In genomic region chr7:109900921-109901320, GRCm38 (mm10) we compare ENCODE assay signal across 30 mouse cellular contexts. TPM values are rescaled to one million over a fixed set of nuclear protein-coding genes. Genes with fewer than 3 reads are reported as not detected.
DNase-seq lines count a peak whose midpoint lies in the region; ATAC-seq and TF ChIP-seq lines count a peak whose summit lies in the region.
"Had no signal": no experiment of that assay in that cellular context is flagged by ENCODE, and none has a peak within 500 bp of the region (broad histone marks: within the 10 kb centered on the region; RNA-seq: fewer than 3 reads in every experiment).

No protein-coding gene starts in this region.

- WGBS in spleen, adult 2 months = 29% methylated on average over 9 of the region's 9 CpGs

- DNase-seq in spleen, adult 2 months (ENCODE audit: low read depth in 1 of 2, low spot score in 2 of 2) = peak; percentile 35 to 74
- DNase-seq in spleen, adult 12 weeks (ENCODE audit: low spot score) = no peak
- DNase-seq in naive thymus-derived CD4-positive, alpha-beta T cell, adult 2 months (ENCODE audit: low read depth) = peak; percentile 18
- DNase-seq in kidney, adult 9 months = no peak
- no peak for DNase-seq in MN1 (ENCODE audit: low spot score)
- DNase-seq in layer of hippocampus, postnatal 25 days (ENCODE audit: extremely low spot score in 1 of 2, low spot score in 1 of 2) = no peak
- DNase-seq: adrenal gland, adult 8-10 months; cerebellum, adult 11 months; cerebellum, adult 9-10 months; cerebellum, postnatal 36 days; gastrocnemius, postnatal 14 days; heart, adult 11 months; heart, postnatal 36 days; kidney, postnatal 36 days; right cerebral cortex, adult 18-20 months; right cerebral cortex, postnatal 4 days; thymus, adult 2 months; thymus, postnatal 4 days had no signal

- 0 out of 2 replicates have a peak overlapping the region, but pooled peaks have one; percentile 6 for H3K27ac ChIP-seq in spleen, adult 2 months (ENCODE audit: insufficient read depth, low read length)
- H3K27ac ChIP-seq: forebrain, embryonic 13.5 days; heart, embryonic 10.5 days; heart, embryonic 15.5 days; hindbrain, embryonic 13.5 days; layer of hippocampus, adult 2 months; limb, embryonic 13.5 days; lung, embryonic 15.5 days; midbrain, embryonic 13.5 days had no signal

- TF ChIP-seq POLR2A in spleen, adult 2 months (IDR thresholded peaks at IDR 0.05; ENCODE audit: low read depth, low read length) = no peak

- no peaks in the 10 kb centered on the region; the same call in 1 of the 2 replicates for H3K4me1 ChIP-seq in spleen, adult 2 months (ENCODE audit: control insufficient read depth, insufficient read depth, insufficient read length)
- H3K4me1 ChIP-seq: forebrain, embryonic 13.5 days; heart, embryonic 15.5 days; hindbrain, embryonic 13.5 days; limb, embryonic 13.5 days; lung, embryonic 15.5 days; midbrain, embryonic 13.5 days had no signal

- no peak overlapping the region for H3K4me3 ChIP-seq in spleen, adult 2 months (ENCODE audit: extremely low read depth, insufficient read depth, insufficient read length)
- H3K4me3 ChIP-seq: erythroblast, embryonic 14.5 days; forebrain, embryonic 13.5 days; heart, embryonic 10.5 days; heart, embryonic 15.5 days; hindbrain, embryonic 13.5 days; layer of hippocampus, adult 2 months; limb, embryonic 13.5 days; lung, embryonic 15.5 days; megakaryocyte, embryonic 14.5 days; midbrain, embryonic 13.5 days had no signal

- H3K27me3 ChIP-seq in spleen, adult 2 months (ENCODE audit: control insufficient read depth, insufficient read depth, low read length) = no peaks in the 10 kb centered on the region
- H3K27me3 ChIP-seq: forebrain, embryonic 13.5 days; heart, embryonic 15.5 days; hindbrain, embryonic 13.5 days; limb, embryonic 13.5 days; lung, embryonic 15.5 days; megakaryocyte, embryonic 14.5 days; midbrain, embryonic 13.5 days had no signal

- peak; percentile 88 for ATAC-seq in granulocyte monocyte progenitor cell, adult 5-6 weeks (replicated peaks; ENCODE audit: poor library complexity, severe bottlenecking)
- ATAC-seq: CD4-positive, CD25-positive, alpha-beta regulatory T cell, adult 4 months; forebrain, embryonic 13.5 days; midbrain, embryonic 13.5 days had no signal

- TF ChIP-seq CTCF in spleen, adult 2 months (IDR thresholded peaks at IDR 0.05; ENCODE audit: extremely low read depth, insufficient read depth, insufficient read length, insufficient replicate concordance) = no peak

- peaks cover 19% of the 10 kb centered on the region for H3K36me3 ChIP-seq in spleen, adult 2 months (ENCODE audit: control insufficient read depth, insufficient read depth, low read length)

RNA-seq across cellular contexts. Expression of gene Scube2, which starts 35.4 kb away (rescaled TPM):
- polyA plus RNA-seq in spleen, adult 2 months (2012; rRNA removed) = 0.21 and 0.22 TPM in 2 replicates
- not detected in 2 replicates for total RNA-seq in granulocyte monocyte progenitor cell, adult 5-6 weeks (2014; fragmentation: Nextera tagmentation)
- total RNA-seq in granulocyte monocyte progenitor cell, adult 5-6 weeks (2017) = not detected in 2 replicates
- under 1 TPM; 0.84 to 0.94 TPM for total RNA-seq in layer of hippocampus, postnatal 25 days (2021)
- polyA plus RNA-seq: CD4-positive, CD25-positive, alpha-beta regulatory T cell, adult 4 months; erythroblast, embryonic 14.5 days had no signal

RNA-seq across cellular contexts. Expression of gene Dennd5a, which starts 59.3 kb away (rescaled TPM):
- 49.8 and 57.1 TPM in 2 replicates for polyA plus RNA-seq in spleen, adult 2 months (2012; rRNA removed)
- 79.8 and 85.7 TPM in 2 replicates for total RNA-seq in granulocyte monocyte progenitor cell, adult 5-6 weeks (2014; fragmentation: Nextera tagmentation)
- total RNA-seq in granulocyte monocyte progenitor cell, adult 5-6 weeks (2017) = 52.4 and 56.1 TPM in 2 replicates
- total RNA-seq in layer of hippocampus, postnatal 25 days (2021) = 100 to 1,000 TPM; 214 to 220 TPM

Comparison
In these comparisons a context has a peak if more than half of its experiments do, and no peak if none do; other contexts are left out.
1. DNase-seq: peak in spleen, adult 2 months (2 of 2) and naive thymus-derived CD4-positive, alpha-beta T cell, adult 2 months (single experiment); none in spleen, adult 12 weeks (single experiment), kidney, adult 9 months (single experiment), MN1 (single experiment) and layer of hippocampus, postnatal 25 days (0 of 2).